Mouse (Mus musculus): Measurements from ENCODE around the gene Sept9.
"Not testable (repeated sequence)": the region's sequence is repeated elsewhere in the genome, so short reads cannot be mapped to it uniquely, and the experiment has no call there.

Gene Sept9

DNA sequence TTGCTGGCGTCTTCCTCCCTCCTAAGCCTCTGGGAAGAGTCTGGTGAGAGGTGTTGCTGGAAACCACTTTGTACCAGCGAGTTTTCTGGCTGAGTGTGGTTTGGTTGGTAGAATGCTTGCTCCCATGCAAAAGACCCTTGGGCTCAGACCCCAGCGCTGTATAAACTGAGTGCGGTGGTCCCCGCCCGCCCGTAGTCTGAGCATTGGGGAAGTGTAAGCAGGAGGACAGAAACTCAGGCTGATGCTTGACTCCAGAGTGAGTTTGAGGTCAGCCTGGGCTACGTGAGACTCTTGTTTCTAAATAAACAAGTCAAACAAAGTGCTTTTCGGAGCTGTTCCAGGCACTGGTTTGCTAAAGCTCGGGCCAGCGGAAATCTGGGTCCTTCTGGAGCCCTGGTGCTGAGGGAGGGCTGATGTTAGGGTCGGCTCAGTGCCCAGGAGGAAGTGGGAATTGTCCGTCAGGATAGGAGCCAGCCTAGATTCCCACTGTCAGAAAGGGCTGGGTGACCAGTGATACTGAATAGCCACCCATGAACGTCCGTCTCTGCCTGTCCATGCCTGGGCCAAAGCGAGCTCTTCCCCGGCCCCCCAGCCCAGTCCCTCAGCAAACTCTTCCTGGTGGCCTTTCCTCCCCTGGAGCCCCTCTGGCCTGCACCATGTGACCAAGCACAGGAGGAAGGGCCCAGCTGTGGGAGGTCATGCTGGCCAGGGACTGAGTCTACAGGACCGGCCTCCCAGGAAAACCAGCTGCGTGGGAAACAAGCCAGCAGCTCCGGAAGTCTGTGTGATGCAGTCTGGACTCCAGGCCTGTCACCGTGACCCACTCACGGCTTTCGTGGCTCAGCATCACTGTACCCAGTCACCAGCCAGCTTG, 112.8 kb downstream of the Sept9 start:
- DNase-seq (ENCODE audit: low read depth, low spot score): no peak

DNA sequence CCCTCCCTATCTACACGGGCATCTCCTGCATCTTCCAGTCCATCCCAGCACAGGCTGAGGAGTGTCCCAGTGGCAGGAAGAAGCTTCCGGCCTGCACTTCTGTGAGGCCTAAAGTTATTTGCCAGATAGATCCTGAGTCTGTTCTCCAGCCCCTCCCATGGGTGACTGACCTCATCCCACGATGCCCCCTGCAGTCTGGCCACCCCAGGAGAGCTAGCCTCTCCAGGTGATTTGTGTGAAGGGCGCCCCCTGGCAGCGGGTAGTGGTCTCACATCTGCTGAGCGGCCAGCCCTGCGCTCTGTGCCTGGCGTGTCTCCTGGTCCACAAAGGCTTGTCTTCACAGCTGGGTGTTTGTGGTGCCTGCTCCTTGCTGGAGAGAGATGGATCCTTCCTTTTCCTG, 113.5 kb downstream of the Sept9 start:
- no peak for DNase-seq (ENCODE audit: low read depth, low spot score)

- no peak for DNase-seq (ENCODE audit: low read depth, low spot score)
Measured at GRCm38 (mm10) chr11:117313446-117313845, 114.0 kb downstream of the Sept9 start.

- DNase-seq (ENCODE audit: low read depth, low spot score): no peak
Measured at GRCm38 (mm10) chr11:117314026-117314425, 114.6 kb downstream of the Sept9 start.

DNA sequence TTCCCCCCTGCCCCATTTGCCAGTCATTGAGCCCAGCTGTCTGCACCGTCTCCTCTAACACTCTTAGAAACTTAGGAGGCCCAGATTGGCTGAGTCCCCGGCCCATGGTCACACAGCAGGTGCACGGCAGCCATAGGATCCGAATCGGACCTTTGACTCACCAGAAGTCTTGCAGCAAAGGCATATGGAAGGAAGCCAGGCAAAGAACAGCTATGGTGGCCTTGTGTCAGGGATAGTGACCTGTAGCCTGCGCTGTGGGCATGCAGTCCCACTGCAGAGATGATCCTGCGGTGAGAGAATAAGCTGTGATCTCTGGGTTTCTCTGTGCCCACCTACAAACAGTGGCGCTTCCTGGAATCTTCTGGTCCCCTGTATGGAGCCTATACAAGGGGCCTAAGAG, 115.1 kb downstream of the Sept9 start:
- no peak for DNase-seq (ENCODE audit: low read depth, low spot score)

DNA sequence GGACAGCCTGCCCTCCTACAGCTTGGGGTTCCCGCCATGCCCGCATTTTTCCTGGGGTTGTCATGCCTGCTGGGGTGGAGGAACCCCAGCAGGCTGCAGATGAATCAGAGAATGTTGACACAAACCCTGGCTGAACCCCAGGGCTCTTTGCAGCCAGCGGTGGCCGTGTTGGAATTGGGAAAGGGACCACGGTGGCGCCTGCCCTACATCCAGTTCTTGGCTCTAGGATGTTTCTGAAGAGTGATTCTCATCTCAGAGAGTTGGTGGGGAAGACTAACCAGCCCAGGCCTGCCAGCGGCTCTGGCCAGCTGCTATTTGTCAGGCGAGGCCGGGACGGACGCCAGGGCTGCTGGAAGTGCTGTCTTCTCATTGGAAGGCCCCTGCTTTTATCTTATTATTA, 115.8 kb downstream of the Sept9 start:
- no peak for DNase-seq (ENCODE audit: low read depth, low spot score)

GRCm38 (mm10) chr11:117316441-117317331, 117.2 kb downstream of the Sept9 start:
- no peak for DNase-seq (ENCODE audit: low read depth, low spot score)

GRCm38 (mm10) chr11:117317429-117318101, 118.1 kb downstream of the Sept9 start:
- no peak for DNase-seq (ENCODE audit: low read depth, low spot score)

DNA sequence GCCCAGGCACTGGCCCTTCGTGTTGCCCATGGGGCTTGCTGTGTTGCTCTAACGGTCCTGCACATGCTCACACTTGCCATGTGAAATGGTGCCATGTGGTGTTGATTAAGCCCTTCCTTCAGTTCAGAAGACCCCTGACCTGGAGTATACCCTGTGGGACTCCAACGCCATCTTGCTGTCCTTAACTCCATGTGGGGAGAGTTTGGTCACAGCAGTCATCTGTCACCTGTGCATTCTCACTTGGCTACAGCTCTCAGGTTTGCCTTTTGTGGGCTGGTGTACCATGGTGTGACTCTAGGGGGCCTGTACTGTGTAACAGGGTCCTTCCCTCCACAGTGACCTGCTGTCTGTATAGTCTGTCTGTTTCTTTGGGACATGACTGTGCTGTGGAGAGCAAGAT, 118.7 kb downstream of the Sept9 start:
- DNase-seq (ENCODE audit: low read depth, low spot score): no peak

DNA sequence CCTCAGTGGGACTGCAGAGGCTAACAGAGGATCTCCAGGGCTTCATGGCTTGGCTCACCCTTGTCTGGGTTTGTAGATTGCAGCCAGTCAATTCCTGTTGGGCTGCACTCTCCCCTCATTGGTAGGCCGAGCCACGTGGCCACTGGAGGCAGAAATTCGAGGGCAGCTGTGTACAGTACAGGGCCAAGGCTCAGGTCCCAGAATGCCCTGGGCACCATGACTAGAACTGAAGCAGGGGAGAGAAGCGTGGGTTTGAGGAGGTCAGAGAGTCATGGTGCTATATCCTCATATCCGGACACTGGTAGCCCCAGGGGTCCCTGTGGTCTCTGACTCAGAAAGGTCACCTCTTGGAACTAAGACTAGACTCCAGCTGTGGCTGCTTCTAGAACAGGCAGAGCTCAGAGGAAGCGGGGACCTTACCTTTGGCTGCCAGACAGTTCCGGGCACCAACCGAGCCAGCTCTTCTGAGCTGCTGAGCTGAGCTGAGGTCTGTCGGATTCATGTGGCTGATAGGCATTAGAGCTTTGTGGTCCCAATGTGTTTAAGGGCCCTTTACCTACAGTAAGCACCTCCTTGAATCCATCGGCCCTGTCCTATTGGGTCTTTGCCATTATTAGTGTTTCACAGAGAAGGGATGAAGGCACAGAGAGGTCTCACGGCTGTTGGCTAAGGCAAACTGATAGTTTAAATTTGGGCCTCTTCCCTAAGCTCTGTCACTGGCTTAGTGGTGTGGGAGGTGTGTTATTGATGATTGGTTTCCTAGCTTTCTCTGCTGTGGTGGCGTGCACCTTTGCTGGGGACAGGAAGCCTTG, 119.5 kb downstream of the Sept9 start:
- no peak for DNase-seq (ENCODE audit: low read depth, low spot score)

GRCm38 (mm10) chr11:117319543-117320335, 120.3 kb downstream of the Sept9 start:
- no peak for DNase-seq (ENCODE audit: low read depth, low spot score)

DNA sequence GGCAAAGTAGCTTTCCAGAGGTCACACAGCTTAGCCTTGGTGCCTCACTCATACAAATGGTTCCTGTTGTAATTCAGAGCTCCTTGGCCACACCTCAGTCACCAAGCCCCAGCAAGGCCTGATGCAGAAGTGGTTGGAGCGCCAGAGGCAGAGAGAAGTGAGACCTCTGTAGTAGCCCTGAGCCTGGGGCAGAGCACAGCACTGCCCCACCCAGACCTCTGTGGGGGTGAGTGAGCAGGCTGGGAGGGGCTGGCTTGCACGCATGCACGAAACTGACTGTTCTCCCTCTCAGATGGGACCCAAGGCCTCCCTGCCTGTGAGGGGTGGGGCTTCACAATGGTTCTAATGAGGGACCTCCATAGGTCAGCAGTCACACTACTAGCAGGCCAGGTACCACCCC, 121.0 kb downstream of the Sept9 start:
- no peak for DNase-seq (ENCODE audit: low read depth, low spot score)

- no peak for DNase-seq (ENCODE audit: low read depth, low spot score)
Measured at GRCm38 (mm10) chr11:117321311-117321971, 122.0 kb downstream of the Sept9 start.

DNA sequence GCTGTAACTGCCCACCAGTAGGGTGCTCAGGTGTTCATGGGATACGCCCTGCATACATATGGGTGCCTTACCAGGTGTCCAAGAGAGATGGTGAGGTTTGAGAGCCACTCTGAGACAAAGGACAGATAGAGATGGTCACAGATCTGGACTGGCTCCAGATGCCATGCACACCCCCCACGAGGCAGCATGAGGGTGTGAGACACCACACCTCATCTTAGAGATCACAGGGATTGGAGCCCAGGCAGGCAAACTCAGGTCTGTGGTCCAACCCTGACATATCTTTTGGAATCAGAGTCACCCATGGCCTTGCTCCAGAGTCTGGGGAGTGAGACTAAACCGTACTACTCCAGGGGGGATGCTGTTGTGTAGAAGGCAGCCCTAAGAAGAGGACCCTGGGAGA, 122.8 kb downstream of the Sept9 start:
- no peak for DNase-seq (ENCODE audit: low read depth, low spot score)

- no peak for DNase-seq (ENCODE audit: low read depth, low spot score)
Measured at GRCm38 (mm10) chr11:117322730-117323579, 123.5 kb downstream of the Sept9 start.

- DNase-seq (ENCODE audit: low read depth, low spot score): no peak
Measured at GRCm38 (mm10) chr11:117323976-117324574, 124.6 kb downstream of the Sept9 start.

GRCm38 (mm10) chr11:117324718-117325117, 125.3 kb downstream of the Sept9 start:
- not testable (repeated sequence) for DNase-seq (ENCODE audit: low read depth, low spot score)

DNA sequence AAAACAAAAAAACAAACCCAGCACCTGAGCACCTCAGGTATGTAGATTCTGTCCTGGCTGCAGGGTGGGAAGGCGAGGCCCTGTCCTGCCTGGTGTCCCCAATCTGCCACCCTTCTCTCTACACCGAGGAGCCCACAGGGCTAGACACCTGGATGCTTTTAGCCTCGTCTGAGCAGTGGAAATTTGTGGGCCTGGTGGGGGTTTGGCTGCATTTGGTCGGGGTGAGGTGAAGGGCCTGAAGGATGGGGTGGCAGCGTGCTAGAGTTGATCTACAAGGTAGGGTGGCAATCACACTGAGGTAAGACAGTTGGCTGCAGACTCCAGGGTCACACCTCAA, 125.6 kb downstream of the Sept9 start:
- no peak for DNase-seq (ENCODE audit: low read depth, low spot score)

Data from telencephalon, adult 2 months (tissue).